Mouse (Mus musculus): Measurements from ENCODE around the gene Igsf3.

GRCm38 (mm10) chr3:101363574-101363973 is 13.3 kb upstream of the Igsf3 start:
- no peak for TF ChIP-seq CTCF (IDR thresholded peaks at IDR 0.05; ENCODE audit: low read depth)
- no peak for TF ChIP-seq EP300 (IDR thresholded peaks at IDR 0.05; ENCODE audit: low read depth)

Data from liver, embryonic 14.5 days (tissue).